Mouse (Mus musculus) cortical plate, adult 2 months (tissue): ENCODE results near the gene Lhx1. TPM values are rescaled to one million over a fixed set of nuclear protein-coding genes. Genes with fewer than 3 reads are reported as not detected.
A peak's percentile ranks its signal among the peaks of the same experiment; 100 is the strongest.

Experiments used
- H3K27ac ChIP-seq: fragments of 200-500 bp; 2 replicates; pipeline ENCODE4 v1.5.1; 2012; ENCODE audit warnings: low read length, control low read depth, inconsistent platforms; ENCODE audit not compliant: insufficient read depth
- H3K4me1 ChIP-seq: fragments of 200-500 bp; 2 replicates; pipeline ENCODE4 v1.6.1; 2011; ENCODE audit warnings: low read length; ENCODE audit not compliant: control insufficient read depth, insufficient read depth
- H3K4me3 ChIP-seq: fragments of 200-500 bp; 2 replicates; pipeline ENCODE4 v1.5.1; 2011; ENCODE audit warnings: mild to moderate bottlenecking, low read length, control low read depth; ENCODE audit not compliant: insufficient read depth
- CTCF ChIP-seq: fragments of 200-500 bp; IDR thresholded peaks from 2 replicates; pipeline ENCODE4 v1.5.1; 2011; ENCODE audit warnings: mild to moderate bottlenecking, control low read depth, low read length; ENCODE audit not compliant: insufficient read depth; ENCODE audit errors: extremely low read depth
- POLR2A ChIP-seq: fragments of 200-500 bp; IDR thresholded peaks from 2 replicates; pipeline ENCODE4 v1.6.1; 2011; ENCODE audit warnings: mild to moderate bottlenecking, low read length, control low read depth; ENCODE audit not compliant: insufficient read depth; ENCODE audit errors: extremely low read depth
- polyA plus RNA-seq: library from polyadenylated mRNA; depleted of rRNA; stranded (reverse); fragments of >200 nt; gene quantifications from 2 replicates; pipeline ENCODE4 v1.2.3, GENCODE M21; 2012

The Lhx1 gene
- polyA plus RNA-seq, 1 experiment: 0.10 TPM

GRCm38 (mm10) chr11:84519576-84520268 is 5.6 kb downstream of the Lhx1 start:
- H3K4me3 ChIP-seq: no peak overlapping the region
- TF ChIP-seq CTCF: no peak
- TF ChIP-seq POLR2A: no peak
- no peak overlapping the region for H3K27ac ChIP-seq
- H3K4me1 ChIP-seq: no peaks in the 10 kb centered on the region

- no peak overlapping the region for H3K27ac ChIP-seq
- H3K4me3 ChIP-seq: no peak overlapping the region
- no peaks in the 10 kb centered on the region for H3K4me1 ChIP-seq
- no peak for TF ChIP-seq POLR2A
Observed at GRCm38 (mm10) chr11:84519036-84519435, 6.3 kb downstream of the Lhx1 start.

- Histone ChIP-seq H3K4me3 (no peak overlapping the region), H3K4me1 (no peaks in the 10 kb centered on the region), H3K27ac (no peak overlapping the region)
- TF ChIP-seq CTCF: no peak
- no peak for TF ChIP-seq POLR2A
Observed at GRCm38 (mm10) chr11:84518261-84518660, 7.1 kb downstream of the Lhx1 start.

DNA sequence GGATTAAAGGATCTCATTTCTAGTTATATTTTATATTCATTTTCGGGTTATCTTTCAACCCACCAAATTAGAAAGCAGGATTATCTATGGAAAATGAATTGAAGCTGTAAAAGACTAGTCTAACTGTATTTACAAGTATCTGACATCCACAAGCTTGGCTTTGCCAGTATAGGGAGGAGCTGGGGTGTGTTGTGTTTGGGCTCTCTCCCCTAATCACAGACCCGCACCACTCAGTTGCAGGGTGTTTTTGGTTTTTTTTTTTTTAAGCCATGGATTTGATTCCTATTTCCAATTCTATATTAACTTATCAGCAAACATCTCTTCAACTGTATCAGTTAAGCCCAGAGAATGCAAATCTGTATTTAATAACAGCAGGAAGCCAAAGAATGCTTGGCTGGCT is 7.9 kb downstream of the Lhx1 start:
- Histone ChIP-seq H3K27ac (no peak overlapping the region), H3K4me1 (peaks cover 2% of the 10 kb centered on the region; the same call in 1 of the 2 replicates), H3K4me3 (no peak overlapping the region)
- TF ChIP-seq CTCF (no peak), POLR2A (no peak)

DNA sequence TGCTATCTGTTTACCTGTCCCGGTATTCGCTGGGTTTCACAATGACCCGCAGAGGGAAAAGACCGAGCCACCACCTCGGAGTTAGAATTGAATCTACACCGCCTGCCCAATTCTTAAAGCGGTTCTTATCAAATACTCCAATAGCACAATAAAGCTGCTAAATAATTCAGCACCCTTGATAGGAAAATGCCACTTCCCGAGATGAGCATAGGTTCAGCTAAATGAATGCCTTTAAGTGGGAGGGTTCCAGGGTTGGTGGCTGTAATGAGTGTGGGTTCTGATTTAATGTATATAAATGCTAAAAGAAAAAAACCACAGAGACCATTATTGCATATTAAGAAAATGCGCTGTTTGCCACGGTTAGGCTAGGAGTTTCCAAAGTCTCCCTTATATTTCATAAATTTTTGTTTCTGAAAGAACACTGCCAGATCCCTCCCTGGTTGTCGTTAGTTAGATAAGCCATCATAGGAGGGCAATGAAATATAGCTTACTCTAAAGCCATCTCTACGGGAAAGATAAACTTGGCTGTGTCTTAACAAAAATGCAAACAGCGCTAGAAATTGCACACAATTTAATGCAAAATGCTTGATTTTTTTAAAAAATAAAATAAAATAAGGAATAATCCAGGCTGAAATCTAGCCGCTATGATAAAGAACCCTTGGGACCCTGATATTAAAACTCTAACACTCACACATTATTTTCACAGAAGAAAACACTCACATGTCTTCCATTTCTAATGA is 8.7 kb downstream of the Lhx1 start:
- TF ChIP-seq CTCF (no peak), POLR2A (no peak)
- Histone ChIP-seq H3K27ac (no peak overlapping the region), H3K4me1 (peaks cover 2% of the 10 kb centered on the region; the same call in 1 of the 2 replicates), H3K4me3 (no peak overlapping the region)

GRCm38 (mm10) chr11:84513171-84514116 is 11.9 kb downstream of the Lhx1 start, which contains the start of gene Aatf:
Aatf (minus strand) TSS chr11:84513522.
- Histone ChIP-seq H3K4me1 (peaks cover 2% of the 10 kb centered on the region; the same call in 1 of the 2 replicates), H3K27ac (no peak within 1 kb of the TSS), H3K4me3 (peak within 1 kb of the TSS; percentile 61)
- TF ChIP-seq POLR2A (peak; percentile 80), CTCF (no peak)

GRCm38 (mm10) chr11:84512031-84512430 is 13.3 kb downstream of the Lhx1 start:
- Histone ChIP-seq H3K27ac (no peak overlapping the region), H3K4me1 (peaks cover 2% of the 10 kb centered on the region; the same call in 1 of the 2 replicates), H3K4me3 (no peak overlapping the region)
- no peak for TF ChIP-seq CTCF
- no peak for TF ChIP-seq POLR2A

GRCm38 (mm10) chr11:84504296-84504695 is 21.0 kb downstream of the Lhx1 start:
- H3K4me3 ChIP-seq: no peak overlapping the region
- no peaks in the 10 kb centered on the region for H3K4me1 ChIP-seq
- H3K27ac ChIP-seq: no peak overlapping the region
- TF ChIP-seq CTCF (no peak), POLR2A (no peak)

GRCm38 (mm10) chr11:84497944-84498343 is 27.4 kb downstream of the Lhx1 start:
- Histone ChIP-seq H3K27ac (no peak overlapping the region), H3K4me1 (no peaks in the 10 kb centered on the region), H3K4me3 (no peak overlapping the region)
- peak; percentile 35; the same call in 1 of the 2 replicates for TF ChIP-seq CTCF
- no peak for TF ChIP-seq POLR2A
